Mouse (Mus musculus): Measurements from ENCODE around the gene Smtnl2.

Gene Smtnl2

GRCm38 (mm10) chr11:72425201-72425600 is 13.7 kb upstream of the Smtnl2 start:
- in situ Hi-C loops (cut with MboI), result no loop called here

- in situ Hi-C loops (cut with MboI), result no loop called here
Observed at GRCm38 (mm10) chr11:72423686-72424085, 12.2 kb upstream of the Smtnl2 start.

GRCm38 (mm10) chr11:72421518-72422278 is 10.2 kb upstream of the Smtnl2 start:
- in situ Hi-C loops (cut with MboI), result no loop called here

- in situ Hi-C loops (cut with MboI), result no loop called here
Observed at GRCm38 (mm10) chr11:72420460-72421122, 9.1 kb upstream of the Smtnl2 start.

- in situ Hi-C loops (cut with MboI), result no loop called here
Observed at GRCm38 (mm10) chr11:72419006-72419405, 7.5 kb upstream of the Smtnl2 start.

GRCm38 (mm10) chr11:72418227-72418626 is 6.7 kb upstream of the Smtnl2 start:
- in situ Hi-C loops (cut with MboI), result no loop called here

- in situ Hi-C loops (cut with MboI), result no loop called here
Observed at GRCm38 (mm10) chr11:72417376-72417775, 5.9 kb upstream of the Smtnl2 start.

GRCm38 (mm10) chr11:72416666-72417065 is 5.2 kb upstream of the Smtnl2 start:
- in situ Hi-C loops (cut with MboI), result no loop called here

GRCm38 (mm10) chr11:72415155-72415554 is 3.6 kb upstream of the Smtnl2 start:
- in situ Hi-C loops (cut with MboI), result no loop called here

- in situ Hi-C loops (cut with MboI), result no loop called here
Observed at GRCm38 (mm10) chr11:72413601-72414190, 2.2 kb upstream of the Smtnl2 start.

GRCm38 (mm10) chr11:72413016-72413415 is 1.5 kb upstream of the Smtnl2 start:
- in situ Hi-C loops (cut with MboI), result no loop called here

- in situ Hi-C loops (cut with MboI), result no loop called here
Observed at GRCm38 (mm10) chr11:72411945-72412344, 432 bp upstream of the Smtnl2 start.

GRCm38 (mm10) chr11:72410521-72411092 is 906 bp downstream of the Smtnl2 start:
- in situ Hi-C loops (cut with MboI), result no loop called here

GRCm38 (mm10) chr11:72409649-72410385 is 1.7 kb downstream of the Smtnl2 start:
- in situ Hi-C loops (cut with MboI), result no loop called here

- in situ Hi-C loops (cut with MboI), result no loop called here
Observed at GRCm38 (mm10) chr11:72408451-72409170, 2.9 kb downstream of the Smtnl2 start.

- in situ Hi-C loops (cut with MboI), result no loop called here
Observed at GRCm38 (mm10) chr11:72407574-72407973, 3.9 kb downstream of the Smtnl2 start.

GRCm38 (mm10) chr11:72407081-72407480 is 4.4 kb downstream of the Smtnl2 start:
- in situ Hi-C loops (cut with MboI), result no loop called here

- in situ Hi-C loops (cut with MboI), result no loop called here
Observed at GRCm38 (mm10) chr11:72406079-72406675, 5.3 kb downstream of the Smtnl2 start.

- in situ Hi-C loops (cut with MboI), result no loop called here
Observed at GRCm38 (mm10) chr11:72405532-72405931, 6.0 kb downstream of the Smtnl2 start.

- in situ Hi-C loops (cut with MboI), result no loop called here
Observed at GRCm38 (mm10) chr11:72402969-72403368, 8.5 kb downstream of the Smtnl2 start.

- in situ Hi-C loops (cut with MboI), result no loop called here
Observed at GRCm38 (mm10) chr11:72402017-72402416, 9.5 kb downstream of the Smtnl2 start.

Measured in mature B cell (primary cell).